Mouse (Mus musculus) brain, embryonic 14.5 days (tissue): ENCODE measurements around the gene Atp2b1.

Experiments used
- CTCF ChIP-seq: fragments of 200-500 bp; IDR thresholded peaks from 2 replicates; pipeline ENCODE4 v1.5.1; 2012; ENCODE audit warnings: inconsistent platforms, mild to moderate bottlenecking, moderate library complexity, borderline replicate concordance; ENCODE audit not compliant: insufficient read depth, insufficient read length; ENCODE audit errors: extremely low read depth
- POLR2A ChIP-seq: fragments of 200-500 bp; IDR thresholded peaks from 2 replicates; pipeline ENCODE4 v1.6.1; 2012; ENCODE audit warnings: mild to moderate bottlenecking, inconsistent platforms, borderline replicate concordance; ENCODE audit not compliant: poor library complexity, insufficient read depth, insufficient read length, severe bottlenecking; ENCODE audit errors: extremely low read depth

DNA sequence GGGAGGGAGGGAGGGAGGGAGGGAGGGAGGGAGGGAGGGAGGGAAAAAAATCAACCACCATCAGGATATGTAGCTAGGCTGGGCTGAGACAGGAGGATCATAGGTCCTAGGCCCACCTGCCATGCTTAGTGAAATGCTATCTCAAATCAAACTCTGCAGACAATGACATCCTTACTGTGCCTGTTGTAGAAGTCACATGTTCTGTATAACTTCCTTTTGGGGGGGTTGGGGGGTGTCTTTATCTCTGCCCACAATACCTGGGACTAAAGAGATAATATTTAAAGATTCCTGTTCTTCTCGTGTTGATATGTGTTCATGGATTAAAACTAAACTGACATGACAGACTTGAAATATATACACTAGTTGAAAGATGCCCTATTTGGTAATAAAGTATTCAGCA, 35.5 kb downstream of the Atp2b1 start:
- TF ChIP-seq CTCF: no peak
- TF ChIP-seq POLR2A: no peak
